In the genomic region with DNA sequence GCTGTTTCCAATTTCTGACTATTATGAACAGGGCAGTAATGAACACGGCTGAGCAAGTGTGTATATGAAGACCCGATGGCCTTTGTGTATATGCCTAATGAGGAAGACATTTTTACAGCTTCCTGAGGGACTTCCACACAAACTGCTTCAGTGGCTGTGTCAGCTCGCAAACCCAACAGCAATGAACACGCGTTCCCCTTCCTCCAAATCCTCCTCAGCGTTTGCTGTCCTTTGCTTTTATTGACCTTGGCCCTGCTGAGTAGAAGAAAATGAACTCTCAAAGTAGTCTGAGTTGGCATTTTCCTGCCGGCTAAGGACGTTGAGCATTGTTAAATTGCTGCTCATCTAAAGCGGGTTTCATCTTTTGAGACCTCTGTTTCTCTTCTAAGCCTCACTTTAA, we compare ENCODE assay signal across 34 mouse cellular contexts.
"Had no signal": no experiment of that assay in that cellular context is flagged by ENCODE, and none has a peak within 500 bp of the region (broad histone marks: within the 10 kb centered on the region; RNA-seq: fewer than 3 reads in every experiment).

No protein-coding gene starts in this region.

- H3K27me3 ChIP-seq: heart, embryonic 15.5 days; hindbrain, embryonic 12.5 days; hindbrain, embryonic 13.5 days; hindbrain, embryonic 15.5 days; intestine, embryonic 15.5 days; kidney, embryonic 15.5 days had no signal

- H3K9me3 ChIP-seq: heart, embryonic 13.5 days; heart, embryonic 15.5 days; hindbrain, embryonic 10.5 days; hindbrain, embryonic 12.5 days; hindbrain, embryonic 13.5 days; hindbrain, embryonic 15.5 days; intestine, embryonic 15.5 days; kidney, embryonic 15.5 days had no signal

- H3K27ac ChIP-seq: heart, embryonic 13.5 days; heart, embryonic 15.5 days; hindbrain, embryonic 10.5 days; hindbrain, embryonic 12.5 days; hindbrain, embryonic 13.5 days; hindbrain, embryonic 14.5 days; hindbrain, embryonic 15.5 days; hindbrain, postnatal 0 days; intestine, embryonic 15.5 days; kidney, embryonic 15.5 days; kidney, postnatal 0 days; layer of hippocampus, adult 2 months; left cerebral cortex, adult 2 months had no signal

- H3K4me3 ChIP-seq: heart, embryonic 13.5 days; heart, embryonic 15.5 days; hindbrain, embryonic 10.5 days; hindbrain, embryonic 12.5 days; hindbrain, embryonic 13.5 days; hindbrain, embryonic 15.5 days; intestine, embryonic 15.5 days; kidney, embryonic 15.5 days; layer of hippocampus, adult 2 months; left cerebral cortex, adult 2 months had no signal

- H3K4me1 ChIP-seq: heart, embryonic 13.5 days; heart, embryonic 15.5 days; hindbrain, embryonic 10.5 days; hindbrain, embryonic 12.5 days; hindbrain, embryonic 13.5 days; hindbrain, embryonic 15.5 days; intestine, embryonic 15.5 days; kidney, embryonic 15.5 days had no signal

- H3K9ac ChIP-seq: heart, embryonic 13.5 days; heart, embryonic 15.5 days; hindbrain, embryonic 12.5 days; hindbrain, embryonic 13.5 days; hindbrain, embryonic 14.5 days; hindbrain, embryonic 15.5 days; intestine, embryonic 15.5 days; kidney, embryonic 15.5 days had no signal

- ATAC-seq: hindbrain, embryonic 16.5 days; hindbrain, postnatal 0 days; inflammation-experienced regulatory T-cells, adult 6 months; intestine, embryonic 15.5 days; intestine, embryonic 16.5 days; intestine, postnatal 0 days had no signal

- H3K36me3 ChIP-seq: heart, embryonic 13.5 days; heart, embryonic 15.5 days; hindbrain, embryonic 10.5 days; hindbrain, embryonic 12.5 days; hindbrain, embryonic 13.5 days; hindbrain, embryonic 15.5 days; intestine, embryonic 15.5 days; kidney, embryonic 15.5 days had no signal

- H3K4me2 ChIP-seq: heart, embryonic 11.5 days; heart, embryonic 13.5 days; heart, embryonic 15.5 days; hindbrain, embryonic 12.5 days; hindbrain, embryonic 13.5 days; hindbrain, embryonic 14.5 days; hindbrain, embryonic 15.5 days; intestine, embryonic 15.5 days; kidney, embryonic 15.5 days had no signal

- DNase-seq: heart, postnatal 10 days; heart, postnatal 14 days; heart, postnatal 36 days; heart, postnatal 4 days; kidney, adult 11 months; kidney, adult 18-20 months; kidney, adult 2 months; kidney, adult 8-10 months; kidney, adult 9 months; kidney, postnatal 10 days; kidney, postnatal 14 days; kidney, postnatal 25 days; kidney, postnatal 36 days; kidney, postnatal 4 days; layer of hippocampus, adult 9-11 months; layer of hippocampus, postnatal 36 days had no signal
